Mouse (Mus musculus) midbrain, embryonic 14.5 days (tissue): Measurements from ENCODE around the gene Itga4. TPM values are rescaled to one million over a fixed set of nuclear protein-coding genes. Genes with fewer than 3 reads are reported as not detected.

Source experiments
- ATAC-seq: fragments of 200-750 bp; cut with Nextera tagmentation; 2 replicates; pipeline ENCODE4 v1.8.0; 2017; ENCODE audit warnings: moderate number of reproducible peaks, moderate library complexity; ENCODE audit not compliant: low FRiP score, low TSS enrichment
- DNase-seq: peaks from one replicate; pipeline ENCODE4 v3.0.0-alpha.2; 2015
- H3K27ac ChIP-seq: fragments of 300-500 bp; sonication (generic); replicated peaks from 2 replicates; pipeline ENCODE4 v1.5.1; 2014; ENCODE audit warnings: mild to moderate bottlenecking, low read depth, low read length, moderate library complexity
- H3K27me3 ChIP-seq: fragments of 300-500 bp; sonication (generic); 2 replicates; pipeline ENCODE4 v1.6.1; 2014; ENCODE audit warnings: low read length, control low read depth, mixed read lengths; ENCODE audit not compliant: control insufficient read depth, insufficient read depth
- H3K36me3 ChIP-seq: fragments of 300-500 bp; sonication (generic); 2 replicates; pipeline ENCODE4 v1.6.1; 2014; ENCODE audit warnings: low read length, control low read depth; ENCODE audit not compliant: control insufficient read depth, insufficient read depth
- H3K4me1 ChIP-seq: fragments of 300-500 bp; sonication (generic); 2 replicates; pipeline ENCODE4 v1.6.1; 2014; ENCODE audit warnings: mild to moderate bottlenecking, antibody characterized with exemption, low read length, control low read depth; ENCODE audit not compliant: control insufficient read depth, insufficient read depth
- H3K4me2 ChIP-seq: fragments of 300-500 bp; sonication (generic); 2 replicates; pipeline ENCODE4 v1.6.1; 2014; ENCODE audit warnings: mild to moderate bottlenecking, low read length, moderate library complexity
- H3K4me3 ChIP-seq: fragments of 300-500 bp; sonication (generic); replicated peaks from 2 replicates; pipeline ENCODE4 v1.5.1; 2014; ENCODE audit warnings: low read depth, low read length
- H3K9ac ChIP-seq: fragments of 300-500 bp; sonication (generic); replicated peaks from 2 replicates; pipeline ENCODE4 v1.6.1; 2014; ENCODE audit warnings: mild to moderate bottlenecking, low read length, moderate library complexity
- H3K9me3 ChIP-seq: fragments of 300-500 bp; sonication (generic); 2 replicates; pipeline ENCODE4 v1.6.1; 2016; ENCODE audit warnings: low read length, control low read depth, mixed read lengths; ENCODE audit not compliant: control insufficient read depth
- WGBS: fragments of 180-500 bp; shearing (Covaris S2); extraction: QIAGEN DNeasy Blood & Tissue Kit; methylation state at CpG from one replicate; pipeline ENCODE4 v1.1.7; 2014; 5-methylcytosine and 5-hydroxymethylcytosine counted together
- polyA plus RNA-seq: library from polyadenylated mRNA; unstranded; fragments of >200 nt; fragmentation: Nextera tagmentation; extraction: Ambion mirVana; gene quantifications from 2 replicates; pipeline ENCODE4 v1.2.1, GENCODE M21; 2014

Gene Itga4
- polyA plus RNA-seq, 1 experiment from 2014 or later, result 4.6 TPM

- Histone ChIP-seq H3K27ac (no peak overlapping the region), H3K9ac (no peak overlapping the region), H3K27me3 (no peaks in the 10 kb centered on the region), H3K4me1 (peaks cover 12% of the 10 kb centered on the region), H3K36me3 (no peaks in the 10 kb centered on the region), H3K4me2 (peak overlapping the region; percentile 90), H3K9me3 (no peaks in the 10 kb centered on the region), H3K4me3 (no peak overlapping the region)
- 79% methylated on average over 4 of the region's 4 CpGs for WGBS
- DNase-seq (no peak), ATAC-seq (no peak)
These were observed 1.7 kb downstream of the Itga4 start for GRCm38 (mm10) chr2:79256880-79257279.

GRCm38 (mm10) chr2:79257411-79257810, 2.2 kb downstream of the Itga4 start:
- ATAC-seq (no peak), DNase-seq (no peak)
- Histone ChIP-seq H3K4me2 (no peak overlapping the region), H3K9ac (no peak overlapping the region), H3K27ac (no peak overlapping the region), H3K27me3 (no peaks in the 10 kb centered on the region), H3K9me3 (no peaks in the 10 kb centered on the region), H3K4me3 (no peak overlapping the region), H3K4me1 (peaks cover 12% of the 10 kb centered on the region), H3K36me3 (no peaks in the 10 kb centered on the region)
- 60% methylated on average over 4 of the region's 4 CpGs for WGBS

- Histone ChIP-seq H3K9me3 (no peaks in the 10 kb centered on the region), H3K4me2 (no peak overlapping the region), H3K27ac (no peak overlapping the region), H3K36me3 (no peaks in the 10 kb centered on the region), H3K9ac (no peak overlapping the region), H3K4me3 (no peak overlapping the region), H3K4me1 (peaks cover 12% of the 10 kb centered on the region), H3K27me3 (no peaks in the 10 kb centered on the region)
- 82% methylated on average over 4 of the region's 4 CpGs for WGBS
- ATAC-seq, result no peak
- no peak for DNase-seq
These were observed 4.1 kb downstream of the Itga4 start for GRCm38 (mm10) chr2:79259326-79259725.

- H3K9me3 ChIP-seq, result no peaks in the 10 kb centered on the region
- no peaks in the 10 kb centered on the region for H3K27me3 ChIP-seq
- 45% methylated on average over 4 of the region's 4 CpGs for WGBS
- DNase-seq, result peak; percentile 48
- no peak for ATAC-seq
- no peak overlapping the region for H3K9ac ChIP-seq
- H3K4me1 ChIP-seq, result no peaks in the 10 kb centered on the region
- H3K4me3 ChIP-seq, result no peak overlapping the region
- no peaks in the 10 kb centered on the region for H3K36me3 ChIP-seq
- H3K4me2 ChIP-seq, result no peak overlapping the region
- no peak overlapping the region for H3K27ac ChIP-seq
These were observed 10.4 kb downstream of the Itga4 start for GRCm38 (mm10) chr2:79265665-79266064.

GRCm38 (mm10) chr2:79266480-79266879, 11.3 kb downstream of the Itga4 start:
- H3K4me2 ChIP-seq, result no peak overlapping the region
- ATAC-seq, result no peak
- WGBS, result 90% methylated on average over 3 of the region's 3 CpGs
- no peaks in the 10 kb centered on the region for H3K36me3 ChIP-seq
- no peak overlapping the region for H3K4me3 ChIP-seq
- no peak overlapping the region for H3K27ac ChIP-seq
- H3K9ac ChIP-seq, result no peak overlapping the region
- no peaks in the 10 kb centered on the region for H3K4me1 ChIP-seq
- H3K9me3 ChIP-seq, result no peaks in the 10 kb centered on the region
- DNase-seq, result no peak
- no peaks in the 10 kb centered on the region for H3K27me3 ChIP-seq

- no peak overlapping the region for H3K4me3 ChIP-seq
- no peaks in the 10 kb centered on the region for H3K4me1 ChIP-seq
- H3K4me2 ChIP-seq, result no peak overlapping the region
- no peaks in the 10 kb centered on the region for H3K36me3 ChIP-seq
- no peaks in the 10 kb centered on the region for H3K9me3 ChIP-seq
- 89% methylated on average over 3 of the region's 3 CpGs for WGBS
- no peak for DNase-seq
- no peaks in the 10 kb centered on the region for H3K27me3 ChIP-seq
- H3K27ac ChIP-seq, result no peak overlapping the region
- no peak for ATAC-seq
- H3K9ac ChIP-seq, result no peak overlapping the region
These were observed 12.0 kb downstream of the Itga4 start for GRCm38 (mm10) chr2:79267181-79267580.

GRCm38 (mm10) chr2:79268863-79269262, 13.6 kb downstream of the Itga4 start:
- no peak overlapping the region for H3K9ac ChIP-seq
- H3K36me3 ChIP-seq, result no peaks in the 10 kb centered on the region
- no peak overlapping the region for H3K27ac ChIP-seq
- no peaks in the 10 kb centered on the region for H3K9me3 ChIP-seq
- WGBS, result 81% methylated on average over 4 of the region's 4 CpGs
- no peak for DNase-seq
- no peak overlapping the region for H3K4me3 ChIP-seq
- ATAC-seq, result no peak
- H3K4me2 ChIP-seq, result no peak overlapping the region
- no peaks in the 10 kb centered on the region for H3K4me1 ChIP-seq
- H3K27me3 ChIP-seq, result no peaks in the 10 kb centered on the region

- no peak for ATAC-seq
- Histone ChIP-seq H3K4me3 (no peak overlapping the region), H3K4me2 (no peak overlapping the region), H3K9ac (no peak overlapping the region), H3K27ac (no peak overlapping the region), H3K27me3 (no peaks in the 10 kb centered on the region), H3K9me3 (no peaks in the 10 kb centered on the region), H3K4me1 (no peaks in the 10 kb centered on the region), H3K36me3 (no peaks in the 10 kb centered on the region)
- no peak for DNase-seq
- 68% methylated on average over 3 of the region's 3 CpGs for whole genome bisulfite sequencing
These were observed 14.9 kb downstream of the Itga4 start for GRCm38 (mm10) chr2:79270034-79270535.

GRCm38 (mm10) chr2:79271838-79272237, 16.6 kb downstream of the Itga4 start:
- H3K9me3 ChIP-seq, result no peaks in the 10 kb centered on the region
- WGBS, result 93% methylated on average over 4 of the region's 4 CpGs
- H3K9ac ChIP-seq, result no peak overlapping the region
- H3K27ac ChIP-seq, result no peak overlapping the region
- H3K36me3 ChIP-seq, result no peaks in the 10 kb centered on the region
- ATAC-seq, result no peak
- no peak for DNase-seq
- no peaks in the 10 kb centered on the region for H3K27me3 ChIP-seq
- H3K4me3 ChIP-seq, result no peak overlapping the region
- no peaks in the 10 kb centered on the region for H3K4me1 ChIP-seq
- no peak overlapping the region for H3K4me2 ChIP-seq
